Mouse (Mus musculus) bone marrow, adult 2 months (tissue): ENCODE measurements at regions not wholly inside any gene's neighbourhood (a gene's known extent, or its start where the extent isn't known, plus 50 kb on each side); places are given as distances from the start of the nearest gene placed in this dataset.

ENCODE experiments used
- CTCF ChIP-seq: fragments of 200-500 bp; IDR thresholded peaks from 2 replicates; pipeline ENCODE4 v1.5.1; 2011; ENCODE audit warnings: low read length, control low read depth; ENCODE audit not compliant: control insufficient read depth, insufficient read depth
- POLR2A ChIP-seq: fragments of 200-500 bp; IDR thresholded peaks from 2 replicates; pipeline ENCODE4 v1.6.1; 2011; ENCODE audit warnings: low read depth, mild to moderate bottlenecking, control low read depth, low read length, borderline replicate concordance; ENCODE audit not compliant: control insufficient read depth

DNA sequence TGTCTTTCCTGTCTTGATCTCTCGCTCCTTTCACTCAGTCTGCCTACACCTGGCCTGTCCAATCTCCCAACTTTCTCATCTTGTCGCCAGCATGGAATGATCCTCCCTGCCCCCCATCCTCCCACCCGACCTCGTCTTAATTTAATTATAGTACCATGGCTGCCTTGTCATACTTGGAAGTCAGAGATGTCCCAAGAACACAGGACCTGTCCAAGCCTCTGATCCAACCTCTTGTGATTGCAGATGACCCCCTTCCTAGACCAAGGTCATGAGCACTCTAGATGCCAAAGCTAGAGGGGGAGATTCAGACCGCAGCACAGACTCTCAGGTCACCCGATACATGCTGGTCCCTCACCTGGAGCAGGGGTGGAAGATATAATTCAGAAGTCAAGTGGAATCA lies 232.3 kb downstream of the Prex1 start:
- TF ChIP-seq CTCF (no peak), POLR2A (no peak)
